Mouse (Mus musculus) testis, adult 2 months (tissue): ENCODE data around the gene Trim14.

Experiments
- CTCF ChIP-seq: fragments of 200-500 bp; IDR thresholded peaks from 2 replicates; pipeline ENCODE4 v1.5.1; 2012; ENCODE audit warnings: low read depth, mild to moderate bottlenecking, inconsistent platforms, low read length, moderate library complexity; ENCODE audit not compliant: control insufficient read depth, insufficient read depth, insufficient replicate concordance
- POLR2A ChIP-seq: fragments of 200-500 bp; IDR thresholded peaks from 2 replicates; pipeline ENCODE4 v1.6.1; 2012; ENCODE audit warnings: low read depth, mild to moderate bottlenecking, inconsistent platforms, low read length, moderate library complexity; ENCODE audit not compliant: control insufficient read depth

DNA sequence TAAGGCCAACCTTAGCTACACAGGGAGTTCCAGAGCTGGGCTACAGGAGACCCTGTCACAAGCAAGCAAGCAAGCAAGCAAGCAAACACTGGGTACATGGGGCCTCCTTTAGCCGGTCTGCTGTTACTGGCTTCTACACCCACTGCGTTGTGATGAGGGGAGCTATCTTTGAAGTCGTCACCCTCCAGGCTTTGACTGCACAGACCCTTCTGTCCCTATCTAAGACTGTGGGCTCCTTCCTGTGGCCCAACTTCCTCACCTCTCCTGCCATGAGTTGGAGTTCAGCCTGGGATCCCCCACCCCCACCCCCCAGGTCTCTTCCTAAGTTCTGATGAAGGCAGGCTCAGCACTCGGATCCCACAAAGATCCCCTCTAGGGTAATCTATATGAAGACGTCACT, 26.1 kb upstream of the Trim14 start:
- TF ChIP-seq POLR2A (no peak), CTCF (no peak)
